Mouse (Mus musculus): Measurements from ENCODE around the gene Megf9.

GRCm38 (mm10) chr4:70488415-70488814, 46.4 kb downstream of the Megf9 start:
- TF ChIP-seq CTCF (IDR thresholded peaks at IDR 0.05; ENCODE audit: control insufficient read depth, insufficient read depth, low read length) (no peak), POLR2A (IDR thresholded peaks at IDR 0.05; ENCODE audit: borderline replicate concordance, control insufficient read depth, low read depth, low read length) (no peak)
